Mouse (Mus musculus) bone marrow macrophage, adult 2 months (primary cell): ENCODE data around the gene Mtss1l. TPM values are rescaled to one million over a fixed set of nuclear protein-coding genes. Genes with fewer than 3 reads are reported as not detected.
"Not testable (repeated sequence)": the region's sequence is repeated elsewhere in the genome, so short reads cannot be mapped to it uniquely, and the experiment has no call there.

Source experiments
- H3K27ac ChIP-seq: 2 replicates; pipeline ENCODE4 v1.5.1; 2012; ENCODE audit warnings: low read depth, low read length; ENCODE audit not compliant: insufficient read depth
- H3K4me1 ChIP-seq: 2 replicates; pipeline ENCODE4 v1.6.1; 2012; ENCODE audit warnings: low read length; ENCODE audit not compliant: control insufficient read depth, insufficient read depth
- H3K4me3 ChIP-seq: 2 replicates; pipeline ENCODE4 v1.5.1; 2012; ENCODE audit warnings: mild to moderate bottlenecking, low read length, moderate library complexity; ENCODE audit not compliant: insufficient read depth
- CTCF ChIP-seq: IDR thresholded peaks from 2 replicates; pipeline ENCODE4 v1.5.1; 2012; ENCODE audit warnings: low read depth, mild to moderate bottlenecking, low read length, moderate library complexity
- POLR2A ChIP-seq: IDR thresholded peaks from 2 replicates; pipeline ENCODE4 v1.6.1; 2012; ENCODE audit warnings: mild to moderate bottlenecking, low read depth, low read length, borderline replicate concordance
- polyA plus RNA-seq: library from polyadenylated mRNA; stranded (reverse); fragments of >200 nt; gene quantifications from 2 replicates; pipeline ENCODE4 v1.2.4, GENCODE M21; 2012; ENCODE audit not compliant: missing spikeins, insufficient read depth, insufficient read length

Mtss1l gene
- polyA plus RNA-seq, 1 experiment = 0.50 TPM

- no peak overlapping the region for H3K4me3 ChIP-seq
- H3K27ac ChIP-seq = no peak overlapping the region
- TF ChIP-seq POLR2A (no peak), CTCF (peak; percentile 47)
- H3K4me1 ChIP-seq = peaks cover 6% of the 10 kb centered on the region; the same call in 1 of the 2 replicates
Measured at GRCm38 (mm10) chr8:110775316-110775715, 54.0 kb downstream of the Mtss1l start.

GRCm38 (mm10) chr8:110775721-110776120, 54.4 kb downstream of the Mtss1l start:
- Histone ChIP-seq H3K4me3 (no peak overlapping the region), H3K27ac (no peak overlapping the region), H3K4me1 (peaks cover 8% of the 10 kb centered on the region)
- TF ChIP-seq POLR2A (no peak), CTCF (no peak)

- H3K4me3 ChIP-seq = no peak overlapping the region
Measured at GRCm38 (mm10) chr8:110776335-110776734, 55.1 kb downstream of the Mtss1l start.

GRCm38 (mm10) chr8:110779924-110780718, 58.8 kb downstream of the Mtss1l start:
- TF ChIP-seq CTCF = no peak
- TF ChIP-seq POLR2A = no peak
- Histone ChIP-seq H3K4me1 (peaks cover 9% of the 10 kb centered on the region), H3K4me3 (no peak overlapping the region), H3K27ac (no peak overlapping the region)

More at GRCm38 (mm10) chr8:110776335-110776734, 55.1 kb downstream of the Mtss1l start:
- no peak for TF ChIP-seq CTCF
- Histone ChIP-seq H3K4me1 (peaks cover 8% of the 10 kb centered on the region), H3K27ac (no peak overlapping the region)

- TF ChIP-seq POLR2A (no peak), CTCF (no peak)
- Histone ChIP-seq H3K4me3 (no peak overlapping the region), H3K27ac (no peak overlapping the region), H3K4me1 (peaks cover 5% of the 10 kb centered on the region)
Measured at GRCm38 (mm10) chr8:110785366-110785765, 64.1 kb downstream of the Mtss1l start.

- not testable (repeated sequence) for H3K4me3 ChIP-seq, H3K4me1 ChIP-seq, H3K27ac ChIP-seq
Measured at GRCm38 (mm10) chr8:110786501-110786900, 65.2 kb downstream of the Mtss1l start.

- TF ChIP-seq POLR2A = no peak
- TF ChIP-seq CTCF = no peak
- no peak overlapping the region for H3K4me3 ChIP-seq
- no peak overlapping the region for H3K27ac ChIP-seq
- peaks cover 3% of the 10 kb centered on the region for H3K4me1 ChIP-seq
Measured at GRCm38 (mm10) chr8:110786934-110787333, 65.7 kb downstream of the Mtss1l start.

GRCm38 (mm10) chr8:110787411-110787954, 66.2 kb downstream of the Mtss1l start:
- no peak overlapping the region for H3K27ac ChIP-seq
- TF ChIP-seq CTCF = no peak
- TF ChIP-seq POLR2A = no peak
- peaks cover 3% of the 10 kb centered on the region for H3K4me1 ChIP-seq
- H3K4me3 ChIP-seq = no peak overlapping the region

- peaks cover 3% of the 10 kb centered on the region for H3K4me1 ChIP-seq
- no peak overlapping the region for H3K27ac ChIP-seq
- TF ChIP-seq POLR2A (no peak), CTCF (no peak)
- no peak overlapping the region for H3K4me3 ChIP-seq
Measured at GRCm38 (mm10) chr8:110788981-110789380, 67.7 kb downstream of the Mtss1l start.

GRCm38 (mm10) chr8:110789571-110789970, 68.3 kb downstream of the Mtss1l start:
- TF ChIP-seq POLR2A (no peak), CTCF (no peak)
- H3K4me1 ChIP-seq = peaks cover 3% of the 10 kb centered on the region
- H3K27ac ChIP-seq = no peak overlapping the region
- H3K4me3 ChIP-seq = no peak overlapping the region

- Histone ChIP-seq H3K27ac (no peak overlapping the region), H3K4me3 (no peak overlapping the region), H3K4me1 (peaks cover under 1% of the 10 kb centered on the region; the same call in 1 of the 2 replicates)
- no peak for TF ChIP-seq POLR2A
- no peak for TF ChIP-seq CTCF
Measured at GRCm38 (mm10) chr8:110790270-110790669, 69.0 kb downstream of the Mtss1l start.

Other genes with a start within 250 kb of the Mtss1l start
- 30.7 and 32.9 TPM in 2 replicates for gene Vac14, start 102.9 kb upstream of the Mtss1l start, polyA plus RNA-seq
- gene Il34, start 84.4 kb downstream of the Mtss1l start, polyA plus RNA-seq = not detected in 2 replicates
- gene Cog4, start 125.1 kb downstream of the Mtss1l start, polyA plus RNA-seq = 31.1 and 33.5 TPM in 2 replicates
- gene Sf3b3, start 125.3 kb downstream of the Mtss1l start, polyA plus RNA-seq = 31.2 and 32.3 TPM in 2 replicates
- gene Fuk, start 181.0 kb downstream of the Mtss1l start, polyA plus RNA-seq = 4.8 and 6.2 TPM in 2 replicates
- 12.4 and 13.3 TPM in 2 replicates for gene St3gal2, start 198.4 kb downstream of the Mtss1l start, polyA plus RNA-seq